ENCODE assay signal across 9 mouse cellular contexts in the genomic region with DNA sequence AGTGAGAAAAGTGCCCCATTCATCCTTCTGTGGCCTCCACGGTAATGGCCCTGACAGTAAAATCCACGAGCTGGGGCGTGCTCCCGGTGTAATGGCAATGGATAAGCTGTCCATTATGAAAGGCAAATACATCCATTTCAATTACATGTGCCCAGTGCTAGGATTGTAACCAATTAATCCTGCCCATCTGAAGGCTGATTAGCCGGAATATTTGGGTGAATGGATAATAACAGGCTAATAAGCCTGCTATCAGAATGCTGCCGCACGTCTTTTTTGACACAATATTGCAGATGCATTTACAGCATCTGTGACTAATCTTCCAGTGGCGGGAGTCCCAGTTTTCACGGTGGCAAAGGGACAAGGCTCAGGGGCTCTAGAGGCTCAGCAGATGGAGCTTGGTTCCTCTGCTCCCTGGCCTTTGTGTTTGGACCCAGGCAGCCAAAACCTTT.
A peak's percentile ranks its signal among the peaks of the same experiment; 100 is the strongest.
DNase-seq lines count a peak whose midpoint lies in the region; TF ChIP-seq lines count a peak whose summit lies in the region.
"Had no signal": no experiment of that assay in that cellular context is flagged by ENCODE, and none has a peak within 500 bp of the region (broad histone marks: within the 10 kb centered on the region; RNA-seq: fewer than 3 reads in every experiment).

No protein-coding gene starts in this region.

- TF ChIP-seq POLR2A in thymus, adult 2 months (IDR thresholded peaks at IDR 0.05; ENCODE audit: control insufficient read depth, extremely low read depth, insufficient read depth, low read length, poor library complexity) = no peak

- no peaks in the 10 kb centered on the region for H3K36me3 ChIP-seq in thymus, adult 2 months (ENCODE audit: control insufficient read depth, insufficient read depth, low read length)

- intact Hi-C loops in heart, postnatal 14 days (cut with DNase I) = no loop called here

- WGBS in thymus, adult 2 months = 92% methylated on average over 9 of the region's 9 CpGs

- H3K4me3 ChIP-seq in thymus, adult 2 months (ENCODE audit: control insufficient read depth, insufficient read depth, low read length) = no peak overlapping the region

- no peak for TF ChIP-seq CTCF in thymus, adult 2 months (IDR thresholded peaks at IDR 0.05; ENCODE audit: borderline replicate concordance, control insufficient read depth, extremely low read depth, insufficient read depth, low read length, poor library complexity)

- H3K27me3 ChIP-seq in thymus, adult 2 months (ENCODE audit: control insufficient read depth, insufficient read depth, low read length) = no peaks in the 10 kb centered on the region

- no peak overlapping the region for H3K27ac ChIP-seq in thymus, adult 2 months (ENCODE audit: control insufficient read depth, insufficient read depth, low read length)
- H3K27ac ChIP-seq: liver, embryonic 14.5 days had no signal

- peak; percentile 28 to 44 for DNase-seq in layer of hippocampus, postnatal 14 days (ENCODE audit: low spot score in 2 of 2)
- DNase-seq in layer of hippocampus, adult 11-12 months (ENCODE audit: low spot score) = no peak
- peak; percentile 83 to 89 for DNase-seq in cerebellum, postnatal 10 days
- peak; percentile 18 to 35 for DNase-seq in heart, postnatal 14 days
- DNase-seq in retina, embryonic 14.5 days (ENCODE audit: low spot score) = peak; percentile 27
- DNase-seq in urinary bladder, adult 2 months (ENCODE audit: low spot score) = no peak
- DNase-seq in thymus, adult 2 months = no peak
- no peak for DNase-seq in kidney, adult 18-20 months

- no peaks in the 10 kb centered on the region for H3K4me1 ChIP-seq in thymus, adult 2 months (replicated peaks; ENCODE audit: control insufficient read depth, insufficient read depth, low read length)

Comparison
In these comparisons a context has a peak if more than half of its experiments do, and no peak if none do; other contexts are left out.
1. DNase-seq: peak in layer of hippocampus, postnatal 14 days (2 of 2), cerebellum, postnatal 10 days (2 of 2), heart, postnatal 14 days (2 of 2) and retina, embryonic 14.5 days (single experiment); none in layer of hippocampus, adult 11-12 months (single experiment), urinary bladder, adult 2 months (single experiment), thymus, adult 2 months (single experiment) and kidney, adult 18-20 months (single experiment).